Mouse (Mus musculus): ENCODE measurements around the gene Gpr119.

The Gpr119 gene

DNA sequence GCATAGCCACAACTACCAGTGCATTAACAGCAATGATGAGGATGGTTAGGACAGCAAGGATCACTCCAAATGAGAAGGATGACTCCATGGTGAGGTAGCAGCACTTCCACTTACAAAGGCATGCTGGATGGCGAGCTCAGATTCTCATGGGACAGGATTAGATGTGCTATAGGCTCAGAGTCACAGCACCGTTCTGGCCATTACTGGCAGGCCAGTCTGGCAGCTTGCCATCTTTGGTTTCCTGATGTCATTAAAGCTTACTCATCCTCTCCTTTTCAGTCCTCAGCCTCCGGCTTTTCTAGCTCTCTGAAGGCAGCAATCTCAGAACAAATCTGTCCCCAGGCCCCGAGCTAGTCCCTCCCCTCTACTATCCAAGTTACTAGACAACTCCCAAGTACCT lies at the start of gene Gpr119:
Gene Gpr119, minus strand, starts transcription at position 308 of the 400 bp plus-strand sequence.
- DNase-seq (ENCODE audit: low read depth, low spot score), result no peak

- DNase-seq (ENCODE audit: low read depth, low spot score), result peak; percentile 18
Measured at GRCm38 (mm10) chrX:48712846-48713245, 38.6 kb upstream of the Gpr119 start.

DNA sequence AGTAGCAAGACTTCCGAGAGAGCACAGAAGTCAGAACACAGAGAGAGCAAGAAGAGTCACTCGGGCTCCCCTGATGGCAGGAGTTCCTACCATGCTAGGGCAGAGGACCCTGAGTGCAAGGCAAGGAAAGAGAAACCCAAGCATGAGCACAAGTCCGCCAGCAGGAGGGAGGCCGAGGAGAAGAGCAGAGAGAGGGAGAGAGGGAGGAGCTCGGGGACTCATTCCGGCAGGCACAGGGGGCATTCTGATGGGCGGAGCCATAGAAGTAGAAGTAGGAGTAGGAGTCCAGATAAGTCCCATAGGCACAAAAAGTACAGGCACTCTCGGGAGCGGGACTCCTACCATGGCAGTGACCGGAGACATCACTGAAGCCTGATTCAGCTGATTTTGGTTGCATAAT lies 35.4 kb upstream of the Gpr119 start:
- DNase-seq (ENCODE audit: low read depth, low spot score), result no peak

GRCm38 (mm10) chrX:48694864-48695371 lies 20.6 kb upstream of the Gpr119 start, which contains the start of gene Rbmx2:
Rbmx2 (plus strand) TSS chrX:48695004.
- peak; percentile 94 for DNase-seq (ENCODE audit: low read depth, low spot score)

- no peak for DNase-seq (ENCODE audit: low read depth, low spot score)
Measured at GRCm38 (mm10) chrX:48694460-48694859, 20.2 kb upstream of the Gpr119 start.

DNA sequence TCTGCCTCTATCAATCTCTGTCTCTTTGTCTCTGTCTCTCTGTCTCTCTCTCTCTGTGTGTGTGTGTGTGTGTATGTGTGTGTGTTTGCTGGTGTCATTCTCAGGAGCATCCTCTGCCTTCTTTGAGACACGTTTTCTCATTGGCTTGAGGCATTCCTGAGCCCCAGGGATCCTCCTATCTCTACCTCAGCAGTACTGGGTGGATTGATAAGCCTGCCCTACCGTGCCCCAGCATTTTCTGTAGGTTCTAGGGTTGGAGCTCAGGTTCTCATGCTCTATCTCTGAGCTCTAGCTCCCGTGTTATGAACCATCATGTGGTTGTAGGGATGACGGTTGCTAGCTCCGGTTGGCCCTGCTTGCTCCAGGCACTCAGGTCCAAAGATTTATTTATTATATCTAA lies 9.6 kb upstream of the Gpr119 start:
- no peak for DNase-seq (ENCODE audit: low read depth, low spot score)

DNA sequence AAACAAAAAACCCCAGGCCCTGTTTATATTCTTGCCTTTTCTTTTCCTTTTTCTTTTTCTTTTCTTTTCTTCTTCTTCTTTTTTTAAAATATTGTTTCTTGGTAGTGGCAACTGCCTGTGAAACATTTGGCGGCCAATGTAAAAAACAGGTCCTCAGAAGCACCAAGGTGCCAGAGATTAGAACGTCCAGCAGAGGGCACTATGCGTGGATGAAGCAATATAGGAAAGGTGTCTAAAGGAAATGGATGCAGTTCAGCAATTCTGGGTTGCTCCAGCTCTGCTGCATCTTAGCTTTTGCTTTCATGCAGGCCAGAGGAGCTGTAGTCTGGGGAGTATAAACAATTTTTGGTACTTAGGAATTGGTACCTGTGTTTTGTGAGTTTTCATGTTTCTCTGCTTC lies 9.2 kb upstream of the Gpr119 start:
- peak; percentile 72 for DNase-seq (ENCODE audit: low read depth, low spot score)

- no peak for DNase-seq (ENCODE audit: low read depth, low spot score)
Measured at GRCm38 (mm10) chrX:48671714-48672113, 2.6 kb downstream of the Gpr119 start.

DNA sequence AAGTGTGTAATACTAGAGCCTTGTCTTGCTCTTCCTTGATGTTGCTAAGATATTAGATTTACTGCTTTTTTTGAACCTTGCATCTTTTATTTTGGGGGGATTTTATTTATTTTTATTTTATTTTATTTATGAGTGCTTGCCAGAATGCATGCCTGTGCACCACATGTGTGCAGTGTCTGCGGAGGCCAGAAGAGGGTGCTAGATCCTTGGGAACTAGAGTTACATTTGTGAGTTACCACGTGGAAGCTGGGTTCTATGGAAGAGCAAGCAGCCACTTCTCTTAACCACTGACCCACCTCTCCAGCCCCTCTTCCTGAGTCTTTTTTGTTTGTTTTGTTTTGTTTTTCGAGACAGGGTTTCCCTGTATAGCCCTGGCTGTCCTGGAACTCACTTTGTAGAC lies 4.7 kb downstream of the Gpr119 start:
- peak; percentile 1 for DNase-seq (ENCODE audit: low read depth, low spot score)

DNA sequence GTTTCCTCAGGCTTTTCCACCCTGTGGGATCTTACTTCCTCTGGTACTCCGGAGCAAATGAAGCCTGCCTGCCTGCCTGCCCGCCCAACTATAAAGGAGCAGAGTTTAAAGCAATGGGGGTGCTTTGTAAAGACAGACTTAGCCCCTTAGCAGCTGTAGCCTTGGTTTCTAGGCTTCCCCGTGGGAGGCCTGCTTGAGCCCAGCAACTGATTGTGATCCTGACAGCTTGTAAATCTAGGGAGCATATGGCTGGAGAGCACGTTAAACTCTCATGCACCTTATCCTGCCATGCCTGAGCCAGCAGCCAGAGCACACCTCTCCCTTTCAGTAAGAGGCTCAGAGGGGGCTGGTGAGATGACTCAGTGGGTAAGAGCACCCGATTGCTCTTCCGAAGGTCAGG lies 7.5 kb downstream of the Gpr119 start:
- DNase-seq (ENCODE audit: low read depth, low spot score), result no peak

DNA sequence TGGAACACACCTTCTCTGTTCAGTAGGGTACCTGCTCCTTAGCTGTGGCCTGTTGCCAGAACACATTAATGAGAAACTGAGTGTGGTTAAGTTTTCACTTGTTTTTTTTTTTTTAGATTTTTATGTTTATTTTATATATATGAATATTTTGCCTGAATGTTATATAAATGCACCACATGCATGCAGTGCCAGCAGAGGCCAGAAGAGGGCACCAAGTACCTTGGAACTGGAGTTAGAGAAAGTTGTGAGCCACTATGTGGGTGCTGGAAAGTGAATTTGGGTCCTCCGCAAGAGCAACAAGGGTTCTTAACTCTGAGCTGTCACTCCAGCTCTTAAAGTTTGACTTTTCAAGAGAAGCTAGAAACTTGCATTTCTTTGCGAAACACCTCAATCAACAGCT lies 30.2 kb downstream of the Gpr119 start:
- DNase-seq (ENCODE audit: low read depth, low spot score), result peak; percentile 61

DNA sequence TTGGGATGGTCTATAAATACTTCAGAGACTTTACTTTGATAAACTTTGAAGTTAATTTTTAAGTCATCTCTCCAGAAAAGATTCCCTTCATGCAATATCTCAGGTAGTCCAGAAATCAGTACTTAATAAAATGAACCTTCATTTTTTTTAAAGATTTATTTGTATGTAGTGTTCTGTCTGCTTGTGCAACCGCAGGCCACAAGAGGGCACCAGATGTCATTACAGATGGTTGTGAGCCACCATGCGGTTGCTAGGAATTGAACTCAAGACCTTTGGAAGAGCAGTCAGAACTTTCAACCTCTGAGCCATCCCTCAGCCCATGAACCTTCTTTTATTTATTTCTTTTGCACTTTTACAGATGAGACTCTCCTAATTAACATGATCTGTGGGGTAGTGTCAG lies 37.2 kb downstream of the Gpr119 start:
- peak; percentile 47 for DNase-seq (ENCODE audit: low read depth, low spot score)

- DNase-seq (ENCODE audit: low read depth, low spot score), result no peak
Measured at GRCm38 (mm10) chrX:48624054-48624420, 50.2 kb downstream of the Gpr119 start.

GRCm38 (mm10) chrX:48623379-48624053 lies 50.8 kb downstream of the Gpr119 start, which contains the start of gene Slc25a14:
Slc25a14 (plus strand) TSS chrX:48623413.
- DNase-seq (ENCODE audit: low read depth, low spot score), result peak; percentile 85

- DNase-seq (ENCODE audit: low read depth, low spot score), result no peak
Measured at GRCm38 (mm10) chrX:48623049-48623378, 51.3 kb downstream of the Gpr119 start.
